Mouse (Mus musculus): Measurements from ENCODE around the gene Asb13. TPM values are rescaled to one million over a fixed set of nuclear protein-coding genes. Genes with fewer than 3 reads are reported as not detected.
A peak's percentile ranks its signal among the peaks of the same experiment; 100 is the strongest.

The Asb13 gene
- polyA plus RNA-seq, 1 experiment from 2014 or later: 10.8 TPM

DNA sequence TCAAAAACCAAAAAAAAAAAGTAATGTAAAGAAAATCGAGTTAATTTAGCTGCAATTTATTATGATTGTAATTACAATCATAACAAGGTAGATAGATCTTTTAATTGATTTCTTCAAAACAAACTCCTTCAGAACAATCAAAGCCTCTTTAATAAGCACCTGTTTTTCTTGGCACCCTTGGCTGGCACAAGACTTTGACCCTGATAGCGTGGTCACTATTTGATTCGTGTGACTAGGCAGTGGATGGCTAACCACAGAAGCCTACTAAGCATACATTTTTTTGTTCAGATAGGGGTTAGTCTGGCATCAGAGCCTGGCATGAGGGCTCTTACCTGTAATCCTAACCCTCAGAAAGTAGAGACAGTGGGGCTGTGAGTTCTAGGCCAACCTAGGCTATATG lies 1.2 kb downstream of the Asb13 start:
- ATAC-seq (ENCODE audit: insufficient read depth, low FRiP score, low read depth): no peak
- Histone ChIP-seq H3K9ac (no peak overlapping the region), H3K27me3 (replicated peaks) (no peaks in the 10 kb centered on the region), H3K9me3 (no peaks in the 10 kb centered on the region), H3K4me3 (replicated peaks) (no peak overlapping the region), H3K27ac (no peak overlapping the region), H3K4me1 (no peaks in the 10 kb centered on the region), H3K36me3 (no peaks in the 10 kb centered on the region), H3K4me2 (no peak overlapping the region)
- 95% methylated on average over 3 of the region's 3 CpGs for WGBS

DNA sequence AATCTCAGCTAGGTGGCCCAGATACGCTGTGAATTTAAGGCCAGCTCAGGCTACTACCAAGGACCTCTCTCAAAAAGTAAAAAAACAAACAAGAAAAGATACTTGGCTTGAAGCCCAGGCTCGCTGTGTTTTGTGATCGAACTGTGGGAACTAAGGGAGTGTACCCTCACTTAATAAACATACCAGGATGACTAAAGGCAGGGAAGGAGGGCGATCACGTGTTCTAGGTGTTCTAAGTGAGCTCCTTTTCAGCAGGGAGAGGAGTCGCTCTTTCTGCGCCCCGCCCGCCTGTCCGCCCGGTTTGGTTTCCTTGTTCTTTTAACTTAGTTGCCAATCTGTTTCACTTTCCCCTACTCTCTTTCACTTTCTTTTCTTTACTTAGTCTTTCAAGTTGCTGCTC lies 3.0 kb downstream of the Asb13 start:
- 0 out of 2 replicates have a peak overlapping the region, but pooled peaks have one; percentile 27 for H3K4me2 ChIP-seq
- H3K9me3 ChIP-seq: no peaks in the 10 kb centered on the region
- ATAC-seq (ENCODE audit: insufficient read depth, low FRiP score, low read depth): peak; percentile 72
- peak overlapping the region; percentile 57 for H3K27ac ChIP-seq
- 38% methylated on average over 11 of the region's 11 CpGs for WGBS
- 0 out of 2 replicates have a peak, but pooled peaks cover 2% of the 10 kb centered on the region for H3K4me1 ChIP-seq
- H3K36me3 ChIP-seq: no peaks in the 10 kb centered on the region
- H3K4me3 ChIP-seq (replicated peaks): no peak overlapping the region
- H3K9ac ChIP-seq: no peak overlapping the region
- H3K27me3 ChIP-seq (replicated peaks): no peaks in the 10 kb centered on the region

DNA sequence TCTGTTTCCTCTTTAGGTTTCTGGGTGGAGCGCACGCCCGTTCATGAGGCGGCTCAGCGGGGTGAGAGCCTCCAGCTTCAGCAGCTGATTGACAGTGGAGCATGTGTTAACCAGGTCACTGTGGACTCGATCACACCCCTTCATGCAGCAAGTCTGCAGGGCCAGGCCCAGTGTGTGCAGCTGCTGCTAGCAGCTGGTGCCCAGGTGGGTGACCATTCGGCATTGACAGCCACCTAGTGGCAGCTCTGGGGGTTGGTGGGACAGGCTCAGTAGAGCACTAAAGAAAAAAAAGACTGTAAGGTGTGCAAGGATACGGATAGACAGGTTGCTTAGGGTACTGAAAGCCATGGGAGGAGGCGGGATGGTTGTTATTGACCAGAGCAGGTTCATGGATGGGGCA lies 8.2 kb downstream of the Asb13 start:
- peak overlapping the region; percentile 8; the same call in 1 of the 2 replicates for H3K27ac ChIP-seq
- WGBS: 68% methylated on average over 9 of the region's 9 CpGs

DNA sequence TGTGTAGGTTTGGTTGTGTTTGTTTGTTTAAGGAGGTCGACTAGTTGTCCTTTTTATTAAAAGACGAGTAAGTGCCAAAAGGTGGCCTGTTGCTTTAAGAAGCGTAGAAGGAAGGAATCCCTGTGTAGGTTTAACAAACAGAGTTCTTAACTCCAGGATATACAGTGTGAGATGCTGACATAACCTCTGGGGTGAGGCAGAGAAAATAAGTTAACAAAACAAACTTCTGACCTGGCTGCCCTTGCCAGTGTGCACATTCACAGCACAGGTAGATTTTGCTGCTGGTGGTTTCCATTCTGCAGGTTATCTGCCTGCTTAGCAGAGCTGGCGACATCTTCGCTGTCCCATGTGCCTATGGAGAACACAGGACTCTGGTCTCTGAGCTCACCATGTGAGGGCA lies 8.7 kb downstream of the Asb13 start:
- Histone ChIP-seq H3K9ac (no peak overlapping the region), H3K4me3 (replicated peaks) (no peak overlapping the region), H3K4me1 (0 out of 2 replicates have a peak, but pooled peaks cover 6% of the 10 kb centered on the region), H3K9me3 (no peaks in the 10 kb centered on the region), H3K36me3 (no peaks in the 10 kb centered on the region), H3K4me2 (no peak overlapping the region), H3K27me3 (replicated peaks) (no peaks in the 10 kb centered on the region), H3K27ac (peak overlapping the region; percentile 44; the same call in 1 of the 2 replicates)
- 73% methylated on average over 5 of the region's 5 CpGs for WGBS
- peak; percentile 63; the same call in 1 of the 2 replicates for ATAC-seq (ENCODE audit: insufficient read depth, low FRiP score, low read depth)

More for the DNA sequence above, 8.2 kb downstream of the Asb13 start:
- H3K27me3 ChIP-seq (replicated peaks): no peaks in the 10 kb centered on the region
- H3K9me3 ChIP-seq: no peaks in the 10 kb centered on the region
- peak; percentile 71 for ATAC-seq (ENCODE audit: insufficient read depth, low FRiP score, low read depth)
- H3K4me3 ChIP-seq (replicated peaks): no peak overlapping the region
- 0 out of 2 replicates have a peak, but pooled peaks cover 6% of the 10 kb centered on the region for H3K4me1 ChIP-seq
- no peaks in the 10 kb centered on the region for H3K36me3 ChIP-seq
- no peak overlapping the region for H3K4me2 ChIP-seq
- no peak overlapping the region for H3K9ac ChIP-seq

DNA sequence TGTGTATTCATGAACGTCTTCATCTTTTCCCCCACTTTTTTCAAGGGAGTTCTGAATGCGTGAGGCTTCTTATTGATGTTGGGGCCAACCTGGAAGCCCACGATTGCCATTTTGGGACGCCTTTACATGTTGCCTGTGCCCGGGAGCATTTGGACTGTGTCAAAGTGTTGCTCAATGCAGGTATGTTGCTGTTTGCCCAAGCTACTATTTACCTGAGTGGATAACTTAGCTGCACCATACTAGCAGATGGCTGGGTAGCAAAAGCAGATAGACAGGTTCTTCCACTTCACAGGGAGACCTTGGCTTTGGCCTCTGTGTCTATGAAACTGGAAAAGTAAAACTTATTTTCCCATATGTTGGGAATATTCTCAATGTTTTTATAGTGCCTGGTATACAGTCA lies 11.0 kb downstream of the Asb13 start:
- Histone ChIP-seq H3K27ac (peak overlapping the region; percentile 44), H3K4me1 (0 out of 2 replicates have a peak, but pooled peaks cover 6% of the 10 kb centered on the region), H3K9ac (no peak overlapping the region), H3K27me3 (replicated peaks) (no peaks in the 10 kb centered on the region), H3K36me3 (peaks cover 6% of the 10 kb centered on the region; the same call in 1 of the 2 replicates), H3K4me2 (0 out of 2 replicates have a peak overlapping the region, but pooled peaks have one; percentile 3), H3K9me3 (no peaks in the 10 kb centered on the region), H3K4me3 (replicated peaks) (no peak overlapping the region)
- 75% methylated on average over 5 of the region's 5 CpGs for WGBS
- peak; percentile 77 for ATAC-seq (ENCODE audit: insufficient read depth, low FRiP score, low read depth)

DNA sequence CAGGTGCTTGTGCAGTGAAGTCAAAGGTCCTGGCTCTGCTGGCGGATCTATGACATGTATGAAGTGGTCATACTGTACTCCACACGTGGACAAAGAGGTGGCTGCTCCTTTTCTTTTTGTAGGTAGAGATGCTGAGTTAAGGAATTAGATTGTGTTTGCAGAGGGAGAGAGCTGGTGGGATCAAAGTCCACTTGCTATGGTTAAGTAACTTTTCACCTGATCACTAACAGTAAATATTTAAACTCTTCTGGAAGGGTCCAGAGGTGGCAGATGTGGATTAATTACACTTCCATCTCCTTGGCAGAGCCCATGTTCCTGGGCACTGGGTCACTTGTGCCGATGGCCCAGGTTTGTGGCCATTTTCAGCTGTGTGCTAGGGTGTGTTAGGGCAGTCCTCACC lies 12.1 kb downstream of the Asb13 start:
- H3K4me1 ChIP-seq: 0 out of 2 replicates have a peak, but pooled peaks cover 6% of the 10 kb centered on the region
- no peak overlapping the region for H3K9ac ChIP-seq
- no peak overlapping the region; the same call in 1 of the 2 replicates for H3K4me2 ChIP-seq
- ATAC-seq (ENCODE audit: insufficient read depth, low FRiP score, low read depth): peak; percentile 54
- no peaks in the 10 kb centered on the region for H3K9me3 ChIP-seq
- peak overlapping the region; percentile 73 for H3K27ac ChIP-seq
- no peak overlapping the region for H3K4me3 ChIP-seq (replicated peaks)
- 61% methylated on average over 3 of the region's 3 CpGs for WGBS
- peaks cover 6% of the 10 kb centered on the region; the same call in 1 of the 2 replicates for H3K36me3 ChIP-seq
- H3K27me3 ChIP-seq (replicated peaks): no peaks in the 10 kb centered on the region

DNA sequence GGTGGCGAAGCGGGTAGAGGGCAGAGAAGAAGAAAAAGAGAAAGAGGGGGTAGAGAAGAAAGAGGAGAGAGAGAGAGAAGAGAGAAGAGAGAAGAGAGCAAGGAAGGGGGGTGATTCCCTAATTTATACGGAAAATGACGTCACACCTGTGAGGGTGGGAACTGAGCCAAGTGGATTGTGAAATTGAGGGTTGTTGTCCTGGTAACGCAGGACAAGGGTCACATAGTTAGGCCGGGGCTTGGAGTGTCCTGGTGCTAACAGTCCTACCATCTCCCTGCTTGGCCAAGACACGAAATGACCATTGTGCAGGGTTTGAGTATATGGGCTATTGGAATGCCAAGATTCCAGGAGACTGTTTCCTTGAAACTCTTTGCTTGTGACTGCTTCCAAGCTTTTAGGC lies 12.7 kb downstream of the Asb13 start:
- 0 out of 2 replicates have a peak overlapping the region, but pooled peaks have one; percentile 3 for H3K27ac ChIP-seq

DNA sequence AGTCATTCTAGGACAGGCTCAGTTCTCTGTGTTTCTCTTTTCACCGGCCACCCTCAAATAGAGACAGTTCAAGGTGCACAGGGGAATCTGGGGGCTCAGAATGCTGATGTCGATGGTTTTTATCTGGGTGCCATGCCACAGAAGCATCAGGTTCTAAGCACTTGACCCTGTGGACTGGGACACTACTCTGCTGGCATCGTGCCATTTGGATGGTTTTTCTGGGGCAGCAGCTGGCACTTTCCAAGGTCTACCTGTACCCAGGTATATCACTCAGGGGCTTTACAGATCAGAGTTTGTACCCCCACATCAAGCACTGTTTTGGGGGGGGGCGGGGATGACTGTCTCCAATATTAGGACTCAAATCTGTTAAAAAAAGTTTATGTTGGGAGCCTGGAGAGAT lies 16.7 kb downstream of the Asb13 start:
- Histone ChIP-seq H3K4me2 (no peak overlapping the region), H3K9ac (no peak overlapping the region), H3K27ac (no peak overlapping the region), H3K27me3 (replicated peaks) (no peaks in the 10 kb centered on the region), H3K4me1 (no peaks in the 10 kb centered on the region), H3K9me3 (no peaks in the 10 kb centered on the region), H3K36me3 (peaks cover 6% of the 10 kb centered on the region; the same call in 1 of the 2 replicates), H3K4me3 (replicated peaks) (no peak overlapping the region)
- WGBS: 89% methylated on average over 4 of the region's 4 CpGs
- ATAC-seq (ENCODE audit: insufficient read depth, low FRiP score, low read depth): no peak

More for the DNA sequence above, 12.7 kb downstream of the Asb13 start:
- WGBS: 80% methylated on average over 7 of the region's 7 CpGs
- H3K4me1 ChIP-seq: 0 out of 2 replicates have a peak, but pooled peaks cover 6% of the 10 kb centered on the region
- no peaks in the 10 kb centered on the region for H3K9me3 ChIP-seq
- no peak for ATAC-seq (ENCODE audit: insufficient read depth, low FRiP score, low read depth)
- no peak overlapping the region for H3K4me3 ChIP-seq (replicated peaks)
- no peak overlapping the region for H3K9ac ChIP-seq
- no peaks in the 10 kb centered on the region for H3K27me3 ChIP-seq (replicated peaks)
- peaks cover 6% of the 10 kb centered on the region; the same call in 1 of the 2 replicates for H3K36me3 ChIP-seq
- H3K4me2 ChIP-seq: no peak overlapping the region

DNA sequence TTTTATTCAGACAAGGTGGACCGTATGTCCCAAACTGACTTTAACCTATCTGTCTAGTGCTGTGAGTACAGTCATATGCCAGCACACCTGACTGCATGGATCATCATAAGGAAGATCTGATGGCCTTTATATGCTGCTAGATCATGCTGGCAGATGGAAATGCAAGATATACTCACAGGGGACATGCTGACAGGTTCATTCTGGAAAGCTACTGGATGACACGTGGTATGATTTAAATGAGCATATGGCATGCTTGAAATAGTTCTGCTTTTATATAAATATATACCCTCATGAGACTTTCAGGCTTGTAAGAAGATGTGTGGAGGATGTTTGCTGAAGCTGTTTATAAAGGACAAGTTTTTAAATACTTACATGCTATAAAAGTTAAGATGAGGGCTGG lies 20.6 kb downstream of the Asb13 start:
- no peak overlapping the region for H3K9ac ChIP-seq
- no peak overlapping the region for H3K27ac ChIP-seq
- peaks cover 4% of the 10 kb centered on the region; the same call in 1 of the 2 replicates for H3K36me3 ChIP-seq
- 82% methylated on average over 2 of the region's 2 CpGs for WGBS
- no peaks in the 10 kb centered on the region for H3K9me3 ChIP-seq
- no peak for ATAC-seq (ENCODE audit: insufficient read depth, low FRiP score, low read depth)
- H3K4me3 ChIP-seq (replicated peaks): no peak overlapping the region
- H3K4me2 ChIP-seq: no peak overlapping the region
- no peaks in the 10 kb centered on the region for H3K4me1 ChIP-seq
- H3K27me3 ChIP-seq (replicated peaks): no peaks in the 10 kb centered on the region

DNA sequence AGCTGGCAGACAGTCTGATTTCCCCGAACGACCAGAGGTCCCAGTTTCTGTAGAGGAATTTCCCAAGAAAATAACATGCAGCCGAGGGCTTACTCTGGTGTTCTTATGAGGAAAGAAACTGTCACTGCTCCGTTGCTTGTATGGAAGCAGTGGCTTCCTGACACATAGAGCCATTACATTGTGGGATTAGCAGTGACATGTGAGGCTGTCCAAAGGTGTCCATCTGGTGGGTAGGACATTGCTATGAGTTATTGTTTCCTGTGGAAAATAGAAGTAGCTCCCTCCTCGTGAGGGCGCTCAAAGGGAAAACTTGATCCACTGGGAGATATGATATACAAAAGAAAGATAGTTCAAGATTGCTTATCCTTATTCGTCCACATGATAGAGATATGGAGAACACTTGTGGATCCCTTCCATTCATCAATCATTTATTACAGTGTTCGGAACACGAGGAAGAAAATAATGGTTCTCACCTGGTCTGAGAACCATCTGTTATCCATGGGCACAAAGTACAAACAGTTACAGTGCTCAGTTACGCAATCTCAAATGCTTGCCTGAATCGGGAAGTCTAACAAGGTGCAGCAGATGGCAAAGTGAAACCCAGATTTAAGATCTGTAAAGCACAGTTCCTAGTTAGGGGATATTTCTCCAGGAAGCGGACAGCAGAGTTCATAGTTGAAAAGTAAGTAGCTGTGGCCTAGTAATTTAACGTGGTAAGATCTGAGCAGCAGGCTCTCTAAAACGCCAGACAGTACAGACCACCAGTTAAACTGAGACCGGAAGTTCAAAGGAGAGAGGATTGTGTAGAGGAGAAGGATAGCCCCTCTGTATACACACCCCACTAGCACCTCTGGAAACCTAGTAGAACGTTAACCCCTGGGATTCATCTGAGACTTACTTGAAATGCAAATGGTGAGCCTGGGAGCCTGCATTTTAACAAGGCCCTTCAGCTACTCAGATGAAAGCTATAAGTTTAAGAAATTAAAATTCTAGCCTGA lies 25.6 kb downstream of the Asb13 start:
- WGBS: 49% methylated on average over 16 of the region's 16 CpGs
- no peaks in the 10 kb centered on the region for H3K9me3 ChIP-seq
- peak; percentile 43; the same call in 1 of the 2 replicates for ATAC-seq (ENCODE audit: insufficient read depth, low FRiP score, low read depth)
- H3K27me3 ChIP-seq (replicated peaks): no peaks in the 10 kb centered on the region
- 0 out of 2 replicates have a peak overlapping the region, but pooled peaks have one; percentile 3 for H3K27ac ChIP-seq
- H3K4me2 ChIP-seq: no peak overlapping the region
- H3K4me1 ChIP-seq: no peaks in the 10 kb centered on the region
- no peaks in the 10 kb centered on the region for H3K36me3 ChIP-seq
- H3K9ac ChIP-seq: no peak overlapping the region
- no peak overlapping the region for H3K4me3 ChIP-seq (replicated peaks)

DNA sequence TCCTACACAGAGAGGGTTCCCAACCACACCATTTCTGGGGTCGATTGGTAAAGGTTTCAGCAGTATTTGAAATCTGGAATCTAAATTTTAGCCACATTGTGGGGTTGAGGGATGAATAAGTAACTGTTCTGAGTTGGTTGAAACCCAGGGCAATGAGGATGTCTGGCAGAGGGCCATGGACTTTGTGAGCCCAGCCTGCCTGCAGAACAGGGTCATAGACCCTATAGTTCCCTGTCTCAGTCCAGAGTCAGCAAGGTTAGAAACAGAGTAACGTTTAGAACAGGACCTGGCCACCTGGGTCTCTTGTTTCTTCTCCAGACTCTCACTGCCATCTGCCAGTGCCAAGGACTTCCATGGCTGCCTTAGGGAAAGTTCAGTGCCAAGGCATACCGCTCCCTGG lies 30.4 kb downstream of the Asb13 start:
- Histone ChIP-seq H3K27me3 (replicated peaks) (no peaks in the 10 kb centered on the region), H3K27ac (no peak overlapping the region), H3K9me3 (no peaks in the 10 kb centered on the region), H3K4me1 (no peaks in the 10 kb centered on the region), H3K9ac (no peak overlapping the region), H3K36me3 (no peaks in the 10 kb centered on the region), H3K4me3 (replicated peaks) (no peak overlapping the region), H3K4me2 (no peak overlapping the region)
- ATAC-seq (ENCODE audit: insufficient read depth, low FRiP score, low read depth): no peak
- 67% methylated on average over 3 of the region's 3 CpGs for WGBS

DNA sequence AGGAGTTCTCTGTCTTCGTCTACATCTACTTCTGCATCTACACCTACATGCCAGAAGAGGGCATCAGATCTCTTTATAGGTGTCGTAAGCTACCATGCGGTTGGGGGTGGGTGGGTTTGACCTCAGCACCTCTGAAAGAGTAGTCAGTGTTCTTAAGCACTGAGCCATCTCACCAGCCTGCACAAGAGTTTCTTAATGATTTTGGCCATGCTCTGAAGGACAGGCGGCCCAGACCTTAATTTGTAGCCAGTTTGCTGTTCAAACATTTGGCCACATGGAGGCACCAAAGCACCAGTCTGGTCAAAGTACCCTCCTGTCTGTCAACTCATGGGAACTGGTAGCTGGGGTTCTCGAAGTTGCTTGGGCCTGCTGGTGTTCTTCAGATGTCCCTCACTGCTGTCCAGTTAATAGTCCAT lies 31.5 kb downstream of the Asb13 start:
- Histone ChIP-seq H3K9ac (no peak overlapping the region), H3K4me3 (replicated peaks) (no peak overlapping the region), H3K4me2 (peak overlapping the region; percentile 45), H3K9me3 (no peaks in the 10 kb centered on the region), H3K36me3 (no peaks in the 10 kb centered on the region), H3K27me3 (replicated peaks) (no peaks in the 10 kb centered on the region), H3K4me1 (no peaks in the 10 kb centered on the region), H3K27ac (no peak overlapping the region)
- ATAC-seq (ENCODE audit: insufficient read depth, low FRiP score, low read depth): peak; percentile 74; the same call in 1 of the 2 replicates
- 12% methylated on average over 5 of the region's 5 CpGs for WGBS

Data from stomach, embryonic 15.5 days (tissue).